Mouse (Mus musculus) spleen, adult 2 months (tissue): ENCODE results near the gene Syt16. TPM values are rescaled to one million over a fixed set of nuclear protein-coding genes. Genes with fewer than 3 reads are reported as not detected.
A peak's percentile ranks its signal among the peaks of the same experiment; 100 is the strongest.

Source experiments
- DNase-seq, 2 experiments: peaks; one replicate each; pipeline versions ENCODE4 v3.0.0 to v3.0.0-alpha.2; 2012 to 2021; ENCODE audit warnings: low spot score in 2 of 2, low read depth in 1 of 2
- H3K27ac ChIP-seq: fragments of 200-500 bp; 2 replicates; pipeline ENCODE4 v1.5.1; 2012; ENCODE audit warnings: low read length, inconsistent platforms; ENCODE audit not compliant: insufficient read depth
- H3K27me3 ChIP-seq: fragments of 200-500 bp; 2 replicates; pipeline ENCODE4 v1.6.1; 2012; ENCODE audit warnings: mild to moderate bottlenecking, moderate library complexity, low read length, inconsistent platforms; ENCODE audit not compliant: control insufficient read depth, insufficient read depth
- H3K36me3 ChIP-seq: fragments of 200-500 bp; 2 replicates; pipeline ENCODE4 v1.6.1; 2012; ENCODE audit warnings: mild to moderate bottlenecking, low read length, inconsistent platforms; ENCODE audit not compliant: control insufficient read depth, insufficient read depth
- H3K4me1 ChIP-seq: fragments of 200-500 bp; 2 replicates; pipeline ENCODE4 v1.6.1; 2011; ENCODE audit warnings: inconsistent platforms; ENCODE audit not compliant: control insufficient read depth, insufficient read depth, insufficient read length
- H3K4me3 ChIP-seq: fragments of 200-500 bp; 2 replicates; pipeline ENCODE4 v1.5.1; 2011; ENCODE audit warnings: mild to moderate bottlenecking, inconsistent platforms; ENCODE audit not compliant: insufficient read depth, insufficient read length; ENCODE audit errors: extremely low read depth
- CTCF ChIP-seq: fragments of 200-500 bp; IDR thresholded peaks from 2 replicates; pipeline ENCODE4 v1.5.1; 2011; ENCODE audit warnings: mild to moderate bottlenecking, inconsistent platforms; ENCODE audit not compliant: insufficient read depth, insufficient read length, insufficient replicate concordance; ENCODE audit errors: extremely low read depth
- POLR2A ChIP-seq: fragments of 200-500 bp; IDR thresholded peaks from 2 replicates; pipeline ENCODE4 v1.6.1; 2011; ENCODE audit warnings: low read depth, low read length, inconsistent platforms
- WGBS: fragments of 180-500 bp; shearing (Covaris S2); methylation state at CpG from one replicate; pipeline ENCODE4 v1.1.7; 2018; 5-methylcytosine and 5-hydroxymethylcytosine counted together
- polyA plus RNA-seq: library from polyadenylated mRNA; depleted of rRNA; stranded (reverse); fragments of >200 nt; gene quantifications from 2 replicates; pipeline ENCODE4 v1.2.3, GENCODE M21; 2012

Syt16 gene
- polyA plus RNA-seq, 1 experiment: not detected

DNA sequence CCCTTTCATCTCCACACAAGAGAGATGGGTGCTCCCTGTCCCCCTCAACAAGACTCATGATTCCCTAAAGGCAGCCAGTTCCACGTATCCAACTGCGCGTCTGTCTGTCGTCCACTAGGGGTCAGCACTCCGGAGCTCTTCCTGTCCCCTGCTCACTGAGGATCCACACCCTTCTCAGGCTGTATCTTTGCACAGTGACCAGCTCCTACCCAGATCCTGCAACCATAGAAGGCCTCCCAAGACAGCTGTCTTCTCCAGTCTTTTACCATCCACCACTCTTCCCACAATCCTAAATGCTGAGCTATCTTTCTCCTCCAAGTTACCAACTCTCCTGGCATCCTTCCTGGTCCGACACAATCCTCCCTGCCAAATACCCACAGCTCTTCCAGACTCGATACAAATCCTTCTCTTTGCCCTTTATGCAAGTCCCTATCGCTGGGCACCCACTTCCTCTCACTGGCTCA, 12.0 kb downstream of the Syt16 start:
- no peaks in the 10 kb centered on the region for H3K27me3 ChIP-seq
- no peak overlapping the region for H3K4me3 ChIP-seq
- peak in 1 of 2 experiments; percentile 2 for DNase-seq
- no peak for TF ChIP-seq POLR2A
- TF ChIP-seq CTCF: peak; percentile 80
- WGBS: 26% methylated on average over 8 of the region's 8 CpGs
- no peak overlapping the region for H3K27ac ChIP-seq
- no peaks in the 10 kb centered on the region for H3K4me1 ChIP-seq
- no peaks in the 10 kb centered on the region for H3K36me3 ChIP-seq

DNA sequence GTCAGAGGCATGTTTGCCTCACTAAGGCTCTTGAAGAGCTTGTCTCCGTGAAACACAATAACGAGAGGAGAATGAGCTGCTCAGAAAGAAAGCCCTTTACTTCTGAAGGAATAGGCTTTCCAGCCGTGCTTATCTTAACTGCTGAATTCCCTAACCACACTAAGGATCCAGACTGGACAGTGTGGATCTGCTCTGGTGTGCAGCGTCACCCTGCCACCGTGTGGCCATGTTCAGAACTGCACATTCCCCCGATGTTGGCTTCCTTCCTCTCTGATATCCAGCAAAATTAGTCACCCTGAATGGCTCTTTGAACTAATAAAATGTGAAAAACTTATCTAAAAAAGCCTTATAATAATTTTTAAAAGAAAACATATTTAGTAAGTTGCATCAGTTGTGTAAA, 16.3 kb downstream of the Syt16 start:
- Histone ChIP-seq H3K27me3 (no peaks in the 10 kb centered on the region), H3K4me3 (no peak overlapping the region), H3K36me3 (no peaks in the 10 kb centered on the region), H3K4me1 (no peaks in the 10 kb centered on the region), H3K27ac (no peak overlapping the region)
- 6% methylated on average over 6 of the region's 6 CpGs for WGBS
- TF ChIP-seq POLR2A (no peak), CTCF (peak; percentile 88; the same call in 1 of the 2 replicates)
- peak; percentile 2 to 41 for DNase-seq

DNA sequence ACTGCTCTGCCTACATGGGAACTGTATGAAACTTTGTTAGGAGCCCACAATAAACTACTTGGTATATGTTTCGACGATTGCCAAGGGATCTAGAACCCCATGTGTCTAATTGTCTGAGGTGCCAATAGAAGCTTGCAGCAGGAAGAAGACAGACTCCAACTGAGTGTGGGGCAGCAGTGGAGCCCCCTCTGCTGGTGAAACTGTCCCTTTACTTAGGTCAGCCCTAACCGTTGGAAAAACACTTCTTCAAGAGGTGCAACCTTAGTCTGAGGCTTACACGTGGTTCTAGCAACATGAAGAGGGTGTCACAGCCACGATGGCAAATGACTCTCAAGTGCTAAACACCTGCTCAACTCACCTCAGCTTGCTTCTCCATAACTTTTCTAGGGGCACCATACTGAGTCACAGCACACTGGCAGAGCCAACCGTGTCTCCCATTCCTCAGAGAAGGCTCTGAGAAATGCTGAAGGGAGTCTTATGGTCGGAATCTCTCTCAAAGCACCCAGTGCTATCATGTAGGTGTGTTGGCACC, 17.3 kb downstream of the Syt16 start:
- Histone ChIP-seq H3K4me3 (no peak overlapping the region), H3K27me3 (no peaks in the 10 kb centered on the region), H3K36me3 (no peaks in the 10 kb centered on the region), H3K4me1 (no peaks in the 10 kb centered on the region), H3K27ac (no peak overlapping the region)
- 52% methylated on average over 7 of the region's 7 CpGs for WGBS
- DNase-seq: peak in 1 of 2 experiments; percentile 30
- TF ChIP-seq POLR2A (no peak), CTCF (peak; percentile 16; the same call in 1 of the 2 replicates)

DNA sequence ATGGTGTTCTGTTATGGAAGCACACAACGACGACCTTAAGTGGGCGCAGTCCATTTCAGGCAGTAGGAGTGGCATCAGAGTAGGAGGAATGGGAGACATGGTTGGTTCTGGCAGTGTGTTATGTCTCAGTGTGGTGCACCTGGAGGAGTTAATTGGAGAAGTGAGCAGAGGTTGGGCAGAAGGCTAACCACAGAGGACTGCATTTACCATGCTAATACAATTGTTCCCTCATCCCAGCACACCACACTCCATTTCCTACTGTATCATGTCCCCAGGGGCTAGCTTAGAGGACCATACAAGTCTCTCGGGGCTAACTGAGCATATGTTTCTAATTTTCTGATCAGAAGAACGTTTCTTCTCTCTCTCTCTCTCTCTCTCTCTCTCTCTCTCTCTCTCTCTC, 18.0 kb downstream of the Syt16 start:
- no peaks in the 10 kb centered on the region for H3K27me3 ChIP-seq
- no peak overlapping the region for H3K27ac ChIP-seq
- H3K4me3 ChIP-seq: no peak overlapping the region
- 59% methylated on average over 5 of the region's 5 CpGs for WGBS
- TF ChIP-seq POLR2A (no peak), CTCF (no peak)
- no peak for DNase-seq
- H3K36me3 ChIP-seq: no peaks in the 10 kb centered on the region
- H3K4me1 ChIP-seq: no peaks in the 10 kb centered on the region

DNA sequence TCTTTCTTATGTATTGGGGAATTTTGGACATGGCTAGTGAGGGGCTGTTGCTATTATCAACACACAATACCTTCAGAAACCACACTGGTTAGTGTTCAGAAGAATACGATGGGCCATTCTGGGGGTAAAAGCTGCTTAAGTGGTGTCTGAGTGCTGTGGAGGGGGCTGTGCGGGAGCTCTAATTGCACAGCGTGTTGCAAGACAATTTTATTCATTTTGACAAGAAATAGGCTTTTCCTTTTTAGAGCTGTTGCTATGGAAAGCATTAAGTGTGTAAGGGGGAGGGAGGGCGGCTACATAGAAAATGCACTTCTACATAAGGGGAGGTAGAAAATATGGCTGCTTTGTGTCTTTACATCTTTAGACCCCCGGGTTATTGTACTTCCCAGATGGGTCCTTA, 25.8 kb downstream of the Syt16 start:
- 85% methylated on average over 5 of the region's 5 CpGs for WGBS
- no peak for DNase-seq
- Histone ChIP-seq H3K27me3 (no peaks in the 10 kb centered on the region), H3K4me3 (no peak overlapping the region), H3K36me3 (no peaks in the 10 kb centered on the region), H3K27ac (no peak overlapping the region), H3K4me1 (no peaks in the 10 kb centered on the region)
- TF ChIP-seq CTCF (no peak), POLR2A (no peak)

DNA sequence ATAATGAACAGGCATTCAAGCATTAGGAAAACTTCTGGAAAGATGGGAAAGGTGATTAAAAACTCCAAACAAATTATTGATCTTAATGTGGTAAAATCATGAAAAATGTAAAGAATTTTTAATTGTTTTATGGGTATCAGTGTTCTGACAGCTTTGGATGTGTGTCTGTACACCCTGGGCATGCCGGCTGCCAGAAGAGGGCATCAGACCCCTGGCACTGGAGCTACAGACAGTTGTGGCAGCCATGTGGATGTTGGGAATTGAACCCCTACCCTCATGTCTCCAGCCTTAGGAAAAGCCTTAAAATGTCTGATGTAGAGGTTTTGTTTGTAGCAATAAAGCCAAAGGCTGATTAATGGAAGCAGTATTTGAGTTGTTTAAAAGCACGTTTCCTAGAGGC, 27.5 kb downstream of the Syt16 start:
- Histone ChIP-seq H3K36me3 (no peaks in the 10 kb centered on the region), H3K27me3 (no peaks in the 10 kb centered on the region), H3K27ac (no peak overlapping the region), H3K4me3 (no peak overlapping the region), H3K4me1 (no peaks in the 10 kb centered on the region)
- WGBS: 87% methylated on average over 2 of the region's 2 CpGs
- no peak for DNase-seq
- TF ChIP-seq CTCF: no peak

DNA sequence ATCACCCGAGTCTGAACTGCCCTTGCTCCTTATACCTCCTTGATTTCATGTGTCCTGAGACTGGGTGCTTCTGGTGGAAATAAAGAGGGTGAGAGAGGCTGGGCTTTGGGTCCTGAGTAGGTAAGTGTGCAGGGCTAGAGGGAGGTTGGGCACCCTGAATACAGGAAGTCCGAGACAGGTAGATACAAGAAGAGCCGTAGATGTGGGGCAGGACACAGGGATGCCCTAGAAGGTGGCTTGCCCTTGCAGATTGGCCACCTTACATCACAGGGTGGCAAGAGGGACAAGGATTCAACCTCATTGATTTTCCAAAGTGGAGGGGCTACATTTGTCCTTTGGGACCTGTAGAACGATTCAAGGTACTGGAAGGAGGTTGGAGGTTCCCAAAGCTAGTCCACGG, 45.8 kb downstream of the Syt16 start:
- H3K4me1 ChIP-seq: no peaks in the 10 kb centered on the region
- no peaks in the 10 kb centered on the region for H3K27me3 ChIP-seq
- no peak for TF ChIP-seq CTCF
- no peak for TF ChIP-seq POLR2A
- 86% methylated on average over 5 of the region's 5 CpGs for WGBS
- H3K4me3 ChIP-seq: no peak overlapping the region
- H3K27ac ChIP-seq: no peak overlapping the region
- H3K36me3 ChIP-seq: no peaks in the 10 kb centered on the region
- no peak for DNase-seq
